Mouse (Mus musculus): ENCODE measurements around the gene Slc25a21.

Slc25a21 gene

DNA sequence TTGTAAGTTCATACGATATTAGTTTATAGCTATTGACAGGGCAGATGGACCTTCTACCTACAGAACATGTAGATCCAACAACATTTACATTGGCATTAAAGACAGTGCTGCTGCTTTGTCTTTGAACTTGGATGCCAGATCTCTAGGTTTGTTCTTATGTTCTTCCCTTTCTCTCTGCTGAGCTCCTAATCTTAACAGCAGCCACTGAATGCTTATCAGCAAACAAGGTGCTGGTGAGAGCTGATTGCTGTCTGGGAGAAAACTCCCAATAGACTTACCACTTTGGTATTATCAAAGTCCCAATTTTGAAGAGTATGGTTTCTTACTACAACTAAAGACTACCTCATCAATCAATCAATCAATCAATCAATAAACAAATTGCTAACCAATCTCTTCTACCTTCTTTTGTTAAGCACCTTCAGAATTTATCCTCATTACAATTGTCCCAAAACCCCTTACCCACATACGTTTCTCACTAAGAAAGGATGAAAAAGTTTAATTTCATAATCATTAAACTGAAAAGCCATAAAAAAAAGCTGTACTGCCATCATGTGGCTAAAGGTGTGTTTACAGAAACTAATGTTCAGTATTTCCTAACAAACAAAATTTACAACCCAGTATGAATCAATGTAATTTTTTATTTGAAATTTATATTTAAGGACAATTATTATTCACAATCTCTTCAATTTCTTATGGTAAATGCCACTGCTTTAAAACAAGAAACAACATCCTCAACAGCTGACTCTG is 12.7 kb downstream of the Slc25a21 start:
- no peak for DNase-seq (ENCODE audit: low read depth, low spot score)

DNA sequence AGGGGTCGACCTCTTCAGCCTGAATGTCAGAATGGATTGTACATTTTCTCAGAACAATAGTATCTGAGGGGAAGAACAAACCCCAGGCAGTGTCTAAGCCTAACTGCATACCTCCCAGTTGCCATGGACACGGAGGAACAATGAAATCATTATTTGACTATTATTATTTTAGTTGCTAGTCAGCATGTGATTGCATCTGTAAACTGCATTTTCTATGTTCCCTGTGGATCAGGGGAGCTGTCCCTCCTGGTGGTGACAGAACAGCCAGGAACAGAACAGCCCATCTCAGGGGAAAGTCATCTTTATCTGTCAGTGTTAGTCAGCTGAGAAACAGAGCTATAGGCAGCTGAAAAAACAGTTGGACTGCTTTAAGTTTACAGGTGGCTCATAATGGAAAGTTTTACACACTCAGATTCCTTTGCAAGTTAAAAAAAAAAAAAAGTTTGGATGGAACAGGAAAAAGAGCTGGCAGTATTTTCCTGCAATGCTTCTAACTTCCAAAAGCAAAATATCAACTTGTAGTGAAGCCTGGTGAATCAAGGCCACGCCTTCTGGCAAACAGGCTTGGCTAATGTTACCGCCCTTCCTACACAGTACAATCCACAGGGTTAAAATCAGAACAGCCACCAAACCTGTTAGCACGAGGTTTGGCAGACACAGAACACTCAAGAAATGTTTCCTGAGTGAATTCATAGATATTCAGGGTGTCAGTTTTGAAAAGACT is 17.6 kb downstream of the Slc25a21 start:
- DNase-seq (ENCODE audit: low read depth, low spot score): no peak

DNA sequence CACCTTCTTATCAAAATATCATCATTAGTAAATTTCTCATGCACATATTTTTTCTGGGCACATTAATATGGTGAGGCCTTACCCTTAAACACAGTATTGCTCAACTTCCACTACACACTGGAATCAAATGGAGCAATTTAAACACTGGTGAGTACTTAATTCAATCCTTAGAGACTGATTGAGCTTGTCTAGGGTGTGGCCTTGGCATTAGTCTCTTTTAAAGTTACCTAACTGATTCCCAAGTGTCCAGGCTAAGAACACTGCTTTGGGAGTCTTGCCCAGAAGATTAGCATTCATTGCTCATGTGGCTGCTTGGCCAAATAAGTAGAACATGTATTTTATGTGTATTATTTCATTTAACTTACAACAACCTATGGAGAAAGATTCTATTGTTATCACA is 18.5 kb downstream of the Slc25a21 start:
- DNase-seq (ENCODE audit: low read depth, low spot score): no peak

DNA sequence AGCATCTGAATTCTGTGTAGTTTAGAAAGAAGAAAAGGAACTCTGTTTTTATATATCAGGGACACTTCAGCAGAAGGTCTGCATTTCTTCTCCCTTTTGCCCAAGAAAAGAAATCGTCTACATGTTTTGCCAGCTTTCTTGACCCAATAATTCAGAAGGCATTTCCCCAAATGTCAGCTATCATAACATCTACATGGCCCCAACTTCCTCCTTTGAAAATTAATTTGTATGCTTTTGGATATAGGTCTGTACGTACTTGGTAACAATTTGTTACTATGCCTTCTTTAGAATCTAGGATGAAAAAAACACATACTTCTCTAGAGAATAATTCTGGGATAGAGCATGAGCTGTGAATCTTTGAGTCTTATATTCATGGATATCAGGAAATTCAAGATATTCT is 34.0 kb downstream of the Slc25a21 start:
- DNase-seq (ENCODE audit: low read depth, low spot score): no peak

DNA sequence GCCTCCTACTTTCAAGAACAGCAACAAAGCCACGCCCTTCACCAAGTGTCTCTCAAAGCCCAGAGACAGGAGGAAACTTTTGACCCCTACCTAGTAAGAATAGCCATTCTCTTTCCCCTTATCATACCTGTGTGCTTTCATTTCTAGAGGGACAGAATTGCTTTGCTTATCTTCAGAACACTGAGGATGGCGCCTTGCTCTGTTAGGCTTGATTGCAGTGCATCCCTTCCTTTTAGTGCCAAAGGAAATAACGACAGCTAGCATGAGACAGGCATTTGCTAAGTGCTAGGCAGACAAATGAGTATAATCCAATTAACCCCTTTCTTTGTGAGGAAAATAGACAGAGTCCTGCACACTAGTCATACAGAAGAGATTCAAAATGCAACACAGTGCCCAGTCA is 34.4 kb downstream of the Slc25a21 start:
- no peak for DNase-seq (ENCODE audit: low read depth, low spot score)

DNA sequence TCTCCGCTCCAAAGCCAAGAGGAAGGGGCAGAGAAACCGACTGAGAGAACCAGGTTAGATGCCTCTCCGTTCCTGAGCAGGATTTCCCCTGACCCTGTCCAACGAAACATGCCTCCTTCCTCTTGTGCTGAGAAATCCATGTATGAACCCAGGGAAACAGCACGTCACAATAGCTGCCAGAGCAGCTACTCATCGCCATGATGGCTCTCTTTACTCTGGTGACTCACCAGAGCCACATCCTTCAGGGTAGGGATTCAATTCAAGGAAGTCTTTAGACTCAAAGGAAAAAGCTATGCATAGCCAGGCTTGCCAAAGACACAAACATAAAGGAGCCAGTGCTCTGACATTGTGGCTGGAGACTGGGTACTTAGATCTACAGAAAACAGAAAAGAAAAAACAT is 37.4 kb downstream of the Slc25a21 start:
- no peak for DNase-seq (ENCODE audit: low read depth, low spot score)

DNA sequence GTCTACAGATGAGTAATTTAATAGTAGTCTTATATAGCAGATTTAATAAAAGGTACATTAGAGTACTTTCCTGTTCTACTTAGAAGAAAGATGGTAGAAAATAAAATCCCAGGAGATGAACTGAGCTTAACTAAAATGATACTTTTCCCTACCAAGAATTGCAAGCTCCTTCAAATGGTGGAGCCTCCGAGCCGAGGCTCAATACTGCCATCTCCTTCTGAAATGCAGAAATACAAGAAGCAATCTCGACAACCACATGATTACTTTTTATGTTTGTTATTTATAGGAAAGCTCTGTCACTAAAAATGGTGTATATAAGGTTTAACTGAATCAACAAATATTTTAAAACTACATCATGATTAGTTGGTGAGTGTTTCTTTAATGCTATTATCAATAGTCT is 39.0 kb downstream of the Slc25a21 start:
- DNase-seq (ENCODE audit: low read depth, low spot score): peak; percentile 24

DNA sequence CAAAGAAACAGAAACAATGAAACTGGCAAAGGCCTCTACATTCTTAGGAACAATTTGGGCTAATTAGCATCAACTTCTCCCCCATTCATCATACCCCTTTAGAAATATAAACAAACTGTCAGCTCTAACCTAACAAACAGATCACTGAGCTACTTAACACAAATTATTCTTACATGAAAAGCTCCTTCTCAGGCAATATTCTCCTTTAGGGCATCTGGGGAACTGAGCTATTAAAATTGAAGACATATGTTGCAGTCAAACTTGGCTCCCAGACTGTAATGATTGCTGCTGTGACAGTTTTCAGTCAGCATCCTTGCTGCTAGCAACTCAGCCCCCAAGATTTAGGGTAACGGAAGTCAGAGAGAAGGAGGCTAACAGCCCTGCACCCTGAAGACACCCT is 58.3 kb downstream of the Slc25a21 start:
- no peak for DNase-seq (ENCODE audit: low read depth, low spot score)

DNA sequence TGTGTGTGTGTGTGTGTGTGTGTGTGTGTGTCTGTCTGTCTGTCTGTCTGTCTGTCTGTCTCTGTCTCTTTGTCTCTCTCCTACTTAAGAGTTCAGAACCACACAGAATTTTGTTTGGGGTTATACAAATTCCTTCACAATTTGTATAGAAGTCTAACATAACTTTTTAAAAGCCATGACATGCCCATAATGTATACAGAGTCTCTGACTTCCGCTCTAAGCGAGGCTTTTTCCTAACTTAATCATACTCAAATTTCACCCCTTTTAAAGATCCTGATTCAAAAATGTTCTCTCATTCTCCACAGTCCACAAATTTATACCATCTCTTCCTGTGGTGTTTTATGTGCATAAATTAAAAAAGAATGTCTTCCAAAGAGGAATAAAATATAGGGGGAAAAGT is 59.5 kb downstream of the Slc25a21 start:
- no peak for DNase-seq (ENCODE audit: low read depth, low spot score)

DNA sequence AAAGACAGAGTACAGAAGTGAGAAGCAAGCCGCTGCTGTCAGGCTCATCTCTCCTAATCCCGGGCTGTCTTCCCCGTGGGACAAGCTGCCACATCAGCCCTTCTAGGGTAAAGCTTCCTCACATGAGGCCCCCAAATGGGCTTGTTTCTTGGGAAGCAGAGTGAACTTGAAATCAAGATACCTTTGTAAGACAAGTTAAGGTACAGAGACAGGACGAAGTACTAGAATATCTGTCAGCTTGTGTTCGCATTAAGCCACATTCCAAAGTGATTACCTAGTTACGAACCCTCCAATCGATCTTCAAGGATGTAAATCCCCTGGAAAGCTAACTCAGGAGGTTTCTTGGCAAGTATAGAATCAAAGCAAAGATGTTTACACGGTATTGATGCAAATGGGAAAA is 78.7 kb downstream of the Slc25a21 start:
- DNase-seq (ENCODE audit: low read depth, low spot score): no peak

DNA sequence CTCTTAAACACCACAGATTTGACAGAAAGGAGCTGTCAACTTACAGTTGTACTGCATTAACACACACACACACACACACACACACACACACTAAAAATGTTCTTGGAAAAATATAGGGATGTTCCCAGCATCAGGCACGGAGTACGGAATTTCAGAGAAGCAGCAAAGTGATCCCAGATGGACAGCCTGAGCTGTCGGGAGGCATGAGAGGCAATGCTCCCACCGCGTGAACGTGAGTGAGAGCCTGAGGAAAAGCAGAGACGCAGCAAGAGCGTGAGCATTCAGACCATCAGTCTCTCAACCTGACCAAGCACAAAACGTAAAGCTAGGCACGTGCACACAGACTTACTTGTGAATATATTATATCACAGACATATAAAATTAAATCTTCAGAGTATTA is 81.8 kb downstream of the Slc25a21 start:
- DNase-seq (ENCODE audit: low read depth, low spot score): no peak

DNA sequence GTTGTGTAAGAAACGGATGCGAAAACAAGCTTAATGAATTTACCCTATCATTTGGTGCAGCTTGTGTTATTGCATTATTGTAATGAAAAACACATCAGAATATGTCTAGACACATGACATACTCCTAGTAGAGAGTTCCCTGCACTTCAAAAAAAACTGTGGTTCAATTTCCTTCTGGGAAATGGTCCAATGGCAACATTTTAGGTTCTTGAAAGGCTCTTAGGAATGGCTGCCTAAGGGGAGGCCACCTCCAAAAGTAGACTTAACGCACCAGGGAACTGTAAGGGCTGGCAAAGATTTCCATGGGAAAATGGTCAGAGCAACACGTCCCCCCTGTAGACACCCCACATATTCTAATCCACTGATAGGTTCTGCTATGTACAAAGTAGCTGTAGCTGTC is 87.9 kb downstream of the Slc25a21 start:
- DNase-seq (ENCODE audit: low read depth, low spot score): no peak

DNA sequence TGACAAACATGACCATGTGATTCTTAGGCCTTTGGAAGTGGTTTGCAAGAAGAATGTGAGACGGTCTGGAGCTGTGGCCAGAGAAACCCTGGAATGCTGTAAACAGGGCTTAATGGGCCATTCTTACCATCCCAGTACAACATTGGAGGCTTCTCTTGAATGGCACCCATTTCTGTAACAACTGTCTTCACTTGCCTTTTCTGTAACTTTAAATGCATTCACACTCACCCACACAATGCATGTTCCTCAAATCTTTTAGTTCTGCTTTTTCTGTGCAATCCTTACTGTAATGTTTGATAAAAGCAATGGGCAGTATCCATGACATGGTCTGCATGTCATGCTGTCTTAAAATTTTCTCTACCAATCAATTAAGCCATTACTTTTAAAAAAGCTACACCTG is 95.0 kb downstream of the Slc25a21 start:
- DNase-seq (ENCODE audit: low read depth, low spot score): peak; percentile 7

DNA sequence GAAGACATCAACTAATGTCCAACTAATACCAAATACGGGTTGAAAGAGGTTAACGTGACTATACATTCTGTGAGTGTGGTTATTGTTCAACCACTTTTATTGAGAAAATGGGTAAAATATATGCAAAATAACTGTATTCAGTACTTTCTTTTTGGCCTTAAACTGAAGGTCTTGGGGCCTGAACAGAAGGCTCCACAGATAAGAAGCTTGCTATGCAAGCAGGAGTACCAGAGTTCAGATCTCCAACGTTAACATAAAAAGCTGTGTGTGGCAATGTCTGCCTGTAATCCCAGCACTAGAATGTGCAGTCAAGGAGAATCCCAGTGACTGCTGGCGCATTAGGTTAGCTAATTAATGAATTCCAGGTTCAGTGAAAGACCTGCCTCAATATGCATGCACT is 96.7 kb downstream of the Slc25a21 start:
- no peak for DNase-seq (ENCODE audit: low read depth, low spot score)

DNA sequence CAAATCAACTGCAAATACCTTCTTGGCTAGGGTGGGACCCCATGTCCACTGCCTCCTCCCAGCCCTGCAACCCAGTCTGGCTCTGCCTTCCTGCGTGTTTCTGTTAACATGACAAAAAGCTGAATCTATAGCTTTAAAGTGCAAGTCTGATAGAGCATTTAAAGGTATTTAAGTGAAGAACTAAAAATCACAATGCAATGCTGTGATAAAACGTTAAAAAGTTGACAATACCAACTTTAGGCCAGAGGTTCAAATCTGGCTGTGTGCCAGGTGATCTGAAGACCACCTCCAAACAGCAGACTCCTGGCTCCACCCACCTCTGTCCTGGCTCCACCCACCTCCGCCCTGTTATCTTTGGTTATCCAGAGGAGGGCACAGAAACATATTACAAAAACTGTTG is 98.2 kb downstream of the Slc25a21 start:
- no peak for DNase-seq (ENCODE audit: low read depth, low spot score)

DNA sequence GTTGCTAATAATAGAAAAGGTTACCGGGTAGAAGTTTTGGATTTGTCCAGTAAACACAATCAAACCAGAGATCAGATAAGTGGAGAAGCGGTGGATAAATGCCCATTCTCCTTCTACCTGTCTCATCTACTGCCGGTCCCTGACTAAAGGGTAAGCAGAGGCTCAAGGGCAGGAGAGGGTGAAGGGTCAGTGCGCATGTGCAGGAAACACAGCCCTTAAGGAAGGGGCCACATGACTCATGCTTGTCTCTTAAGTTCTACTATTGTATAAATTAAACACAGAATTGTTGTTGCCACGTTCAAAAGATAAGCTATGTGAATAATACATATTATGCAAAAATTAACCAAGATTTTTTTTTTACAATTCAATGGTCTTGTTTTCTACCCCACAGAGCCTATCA is 98.9 kb downstream of the Slc25a21 start:
- no peak for DNase-seq (ENCODE audit: low read depth, low spot score)

DNA sequence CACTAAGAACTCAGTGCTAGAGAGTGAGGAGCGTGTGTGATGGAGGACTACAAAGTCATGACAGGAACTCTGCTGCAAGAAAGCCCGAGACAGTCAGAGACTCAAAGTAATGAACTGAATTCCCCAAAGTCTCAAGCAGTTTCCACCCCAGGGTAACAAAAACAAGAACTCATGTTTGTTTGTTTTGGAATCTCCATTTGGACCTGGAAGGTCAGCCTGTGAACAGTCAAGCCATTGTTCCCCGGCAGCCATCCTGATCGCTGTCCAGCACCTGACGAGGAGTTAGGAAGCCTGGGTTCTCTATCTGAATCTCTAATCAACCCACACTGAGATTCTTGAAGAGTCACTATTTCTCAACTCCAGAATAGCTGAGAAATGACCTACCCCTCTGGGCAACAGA is 104.2 kb downstream of the Slc25a21 start:
- DNase-seq (ENCODE audit: low read depth, low spot score): no peak

DNA sequence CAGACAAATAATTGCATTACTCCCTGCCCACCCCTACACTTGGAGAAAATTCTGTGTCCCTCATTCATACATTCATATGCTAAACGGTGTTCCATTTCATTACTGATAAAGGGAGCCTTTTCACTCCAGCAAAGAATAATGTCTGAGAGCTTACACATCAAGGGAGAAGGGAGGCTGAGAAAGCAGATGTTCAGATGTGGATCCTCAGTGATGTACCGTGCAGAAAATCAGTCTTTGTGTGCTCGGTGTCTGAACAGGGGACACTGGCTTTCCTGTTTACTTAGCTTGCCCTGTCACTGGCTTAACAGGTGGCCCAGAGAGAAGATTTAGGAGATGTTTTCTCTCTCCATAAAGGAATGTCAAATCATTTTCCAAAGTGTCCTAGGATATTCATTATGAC is 112.8 kb downstream of the Slc25a21 start:
- no peak for DNase-seq (ENCODE audit: low read depth, low spot score)

DNA sequence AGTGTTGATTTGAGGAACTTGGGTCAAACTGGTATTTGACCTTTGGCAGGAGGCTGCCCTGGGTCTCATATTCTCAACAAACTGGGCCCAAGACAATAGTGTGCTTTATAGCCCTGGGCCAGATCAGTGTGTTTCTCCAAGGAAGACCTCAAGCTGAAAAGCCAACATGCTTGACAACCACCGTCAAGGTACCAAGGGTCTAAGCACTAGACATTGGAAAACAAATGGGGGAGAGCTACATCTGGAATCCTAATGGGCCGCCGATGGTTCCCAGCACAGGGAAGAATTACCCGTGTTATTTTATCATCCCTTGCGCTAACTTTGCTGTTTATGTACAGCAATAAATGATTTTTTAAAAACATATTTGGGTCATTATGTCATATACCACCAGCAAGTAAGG is 113.7 kb downstream of the Slc25a21 start:
- no peak for DNase-seq (ENCODE audit: low read depth, low spot score)

DNA sequence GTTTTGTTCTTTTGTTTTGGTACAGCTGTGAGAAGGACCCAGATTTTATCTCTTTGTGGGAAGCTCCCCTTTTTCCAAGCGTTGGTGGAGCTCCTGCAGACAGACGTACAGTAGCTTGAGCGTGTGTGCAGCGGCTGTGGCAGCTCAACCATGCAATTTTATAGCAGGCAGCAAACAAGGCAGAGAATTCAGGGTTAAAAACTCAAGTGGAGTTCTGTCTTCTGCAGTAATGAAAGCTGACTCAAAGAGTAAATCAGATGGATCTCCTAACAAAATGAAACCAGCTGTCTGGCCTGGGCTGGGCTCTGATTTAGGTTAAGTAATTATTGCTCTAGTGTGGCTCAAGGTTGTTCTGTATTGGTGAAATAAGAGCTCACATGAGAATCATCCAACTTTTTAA is 120.7 kb downstream of the Slc25a21 start:
- DNase-seq (ENCODE audit: low read depth, low spot score): peak; percentile 4

DNA sequence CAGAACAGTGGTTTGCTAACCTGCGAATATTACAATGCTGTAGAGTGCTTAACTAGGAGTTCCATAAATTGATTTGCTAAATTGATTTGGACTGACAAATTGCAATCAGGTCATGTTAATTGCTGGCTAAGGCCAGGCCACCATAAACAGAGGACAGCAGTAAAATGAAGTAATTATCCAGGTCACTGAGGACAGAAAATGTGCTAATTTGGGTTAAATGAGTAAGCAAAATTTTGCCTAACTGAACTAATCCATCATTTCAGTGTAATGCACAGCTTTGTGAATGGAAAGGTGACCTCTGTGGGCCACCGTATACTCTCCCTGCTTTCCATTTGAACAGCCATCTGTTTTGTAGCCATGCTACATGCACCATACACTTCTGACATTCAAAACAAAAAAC is 124.7 kb downstream of the Slc25a21 start:
- DNase-seq (ENCODE audit: low read depth, low spot score): no peak

DNA sequence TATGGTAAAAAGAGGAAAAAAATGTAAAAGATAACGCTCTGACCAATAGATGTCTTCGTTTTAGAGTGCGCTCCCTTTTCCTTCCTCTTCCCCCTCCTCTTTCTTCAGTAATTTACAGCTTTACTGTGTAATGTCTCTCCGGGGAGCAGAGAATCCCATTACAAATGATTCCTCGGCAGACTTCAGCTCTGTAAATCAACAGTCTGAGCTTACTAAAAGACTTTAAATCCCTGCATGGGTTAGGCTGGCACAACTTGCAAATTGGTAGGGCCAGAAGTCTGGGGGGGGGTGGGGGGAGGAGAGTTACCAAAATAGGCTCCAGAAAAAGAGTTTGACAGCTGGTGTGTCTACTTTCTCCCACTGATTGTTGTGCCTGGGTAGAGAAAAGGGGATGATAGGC is 128.7 kb downstream of the Slc25a21 start:
- DNase-seq (ENCODE audit: low read depth, low spot score): peak; percentile 47

DNA sequence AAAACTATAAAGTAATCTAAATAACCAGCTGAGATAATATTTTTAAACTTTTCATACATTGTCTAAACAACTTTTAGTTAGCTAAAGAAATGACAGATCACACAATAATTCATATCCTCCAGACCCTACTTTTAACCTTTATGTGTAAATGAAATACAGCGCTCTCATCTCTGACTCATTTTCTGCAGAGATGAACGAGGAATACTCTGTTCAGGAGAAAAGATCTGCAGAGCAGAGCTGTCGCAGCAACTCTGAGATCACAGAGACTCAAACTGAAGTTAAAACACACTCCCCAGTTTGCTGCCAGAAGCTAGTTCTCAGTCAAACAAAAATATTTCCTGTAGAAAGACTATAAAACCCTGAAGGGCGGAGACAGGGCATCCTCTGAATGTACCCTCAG is 177.5 kb downstream of the Slc25a21 start:
- no peak for DNase-seq (ENCODE audit: low read depth, low spot score)

DNA sequence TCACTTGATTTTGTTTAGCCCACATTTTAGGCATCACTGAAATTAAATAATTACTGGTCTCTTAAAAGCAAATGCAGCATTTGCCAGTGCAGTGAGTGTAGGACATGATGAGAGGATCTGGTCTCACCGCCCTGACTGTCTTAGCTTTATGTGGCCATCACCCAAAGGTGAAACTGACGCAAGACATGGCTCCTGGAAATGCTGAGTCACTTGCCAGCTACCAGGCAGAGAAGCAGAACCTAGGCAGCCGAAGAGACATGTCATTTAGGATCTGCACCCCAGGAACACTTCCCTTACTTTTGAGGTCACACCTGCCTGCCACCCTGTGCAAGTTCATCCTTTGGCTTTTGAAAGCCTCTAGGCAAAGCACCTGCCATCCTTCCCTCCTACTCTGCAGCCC is 180.4 kb downstream of the Slc25a21 start:
- no peak for DNase-seq (ENCODE audit: low read depth, low spot score)
